Mouse (Mus musculus): ENCODE measurements around the gene Med1. TPM values are rescaled to one million over a fixed set of nuclear protein-coding genes. Genes with fewer than 3 reads are reported as not detected.
"Not testable (repeated sequence)": the region's sequence is repeated elsewhere in the genome, so short reads cannot be mapped to it uniquely, and the experiment has no call there.

Gene Med1
- polyA plus RNA-seq, 1 experiment from 2014 or later: 54.5 TPM

GRCm38 (mm10) chr11:98201791-98202640 is 8.9 kb upstream of the Med1 start:
- H3K36me3 ChIP-seq: no peaks in the 10 kb centered on the region
- H3K9me3 ChIP-seq: no peaks in the 10 kb centered on the region
- H3K27ac ChIP-seq: peak overlapping the region; percentile 100
- no peaks in the 10 kb centered on the region for H3K27me3 ChIP-seq (replicated peaks)
- H3K4me1 ChIP-seq: peaks cover 2% of the 10 kb centered on the region; the same call in 1 of the 2 replicates
- peak overlapping the region; percentile 64 for H3K4me2 ChIP-seq
- H3K4me3 ChIP-seq (replicated peaks): peak overlapping the region; percentile 97
- ATAC-seq (ENCODE audit: insufficient read depth, low FRiP score, low read depth): no peak
- WGBS: 2% methylated on average over 27 of the region's 27 CpGs
- H3K9ac ChIP-seq: peak overlapping the region; percentile 23; the same call in 1 of the 2 replicates

GRCm38 (mm10) chr11:98190820-98191219 is 2.3 kb downstream of the Med1 start:
- ATAC-seq (ENCODE audit: insufficient read depth, low FRiP score, low read depth): no peak
- Histone ChIP-seq H3K4me3 (replicated peaks) (no peak overlapping the region), H3K9ac (no peak overlapping the region), H3K4me2 (no peak overlapping the region), H3K36me3 (peaks cover 8% of the 10 kb centered on the region; the same call in 1 of the 2 replicates), H3K27me3 (replicated peaks) (no peaks in the 10 kb centered on the region), H3K27ac (no peak overlapping the region), H3K9me3 (no peaks in the 10 kb centered on the region), H3K4me1 (peaks cover 7% of the 10 kb centered on the region)
- WGBS: 85% methylated on average over 5 of the region's 5 CpGs

GRCm38 (mm10) chr11:98187640-98188395 is 5.3 kb downstream of the Med1 start:
- ATAC-seq (ENCODE audit: insufficient read depth, low FRiP score, low read depth): no peak
- no peaks in the 10 kb centered on the region for H3K9me3 ChIP-seq
- H3K4me3 ChIP-seq (replicated peaks): no peak overlapping the region
- H3K27ac ChIP-seq: no peak overlapping the region
- no peak overlapping the region for H3K9ac ChIP-seq
- H3K36me3 ChIP-seq: peaks cover 23% of the 10 kb centered on the region
- H3K4me2 ChIP-seq: no peak overlapping the region
- H3K27me3 ChIP-seq (replicated peaks): no peaks in the 10 kb centered on the region
- H3K4me1 ChIP-seq: peaks cover 7% of the 10 kb centered on the region
- WGBS: 94% methylated on average over 9 of the region's 9 CpGs

GRCm38 (mm10) chr11:98182149-98182548 is 10.9 kb downstream of the Med1 start:
- not testable (repeated sequence) for H3K4me2 ChIP-seq; H3K9ac ChIP-seq; H3K27me3 ChIP-seq (replicated peaks); H3K27ac ChIP-seq; H3K4me1 ChIP-seq; ATAC-seq (ENCODE audit: insufficient read depth, low FRiP score, low read depth); H3K4me3 ChIP-seq (replicated peaks); H3K9me3 ChIP-seq
- WGBS: 88% methylated on average over 3 of the region's 3 CpGs
- H3K36me3 ChIP-seq: peaks cover 38% of the 10 kb centered on the region

- no peak for ATAC-seq (ENCODE audit: insufficient read depth, low FRiP score, low read depth)
- WGBS: 74% methylated on average over 1 of the region's 1 CpGs
These were observed 24.7 kb downstream of the Med1 start for GRCm38 (mm10) chr11:98168400-98168799.

GRCm38 (mm10) chr11:98155094-98155493 is 38.0 kb downstream of the Med1 start:
- WGBS: 60% methylated on average over 6 of the region's 6 CpGs
- Histone ChIP-seq H3K4me3 (replicated peaks) (no peak overlapping the region), H3K4me2 (no peak overlapping the region), H3K36me3 (peaks cover 37% of the 10 kb centered on the region), H3K4me1 (no peaks in the 10 kb centered on the region), H3K9ac (no peak overlapping the region), H3K27ac (no peak overlapping the region), H3K9me3 (no peaks in the 10 kb centered on the region), H3K27me3 (replicated peaks) (no peaks in the 10 kb centered on the region)
- no peak for ATAC-seq (ENCODE audit: insufficient read depth, low FRiP score, low read depth)

More at GRCm38 (mm10) chr11:98168400-98168799, 24.7 kb downstream of the Med1 start:
- Histone ChIP-seq H3K4me2 (no peak overlapping the region), H3K4me1 (no peaks in the 10 kb centered on the region), H3K9ac (no peak overlapping the region), H3K27ac (no peak overlapping the region), H3K4me3 (replicated peaks) (no peak overlapping the region), H3K36me3 (peaks cover 45% of the 10 kb centered on the region), H3K9me3 (no peaks in the 10 kb centered on the region), H3K27me3 (replicated peaks) (no peaks in the 10 kb centered on the region)

GRCm38 (mm10) chr11:98150625-98151156 is 42.4 kb downstream of the Med1 start:
- H3K9me3 ChIP-seq: no peaks in the 10 kb centered on the region
- peak overlapping the region; percentile 82 for H3K4me2 ChIP-seq
- H3K4me3 ChIP-seq (replicated peaks): peak overlapping the region; percentile 72
- WGBS: 6% methylated on average over 10 of the region's 10 CpGs
- no peak overlapping the region for H3K9ac ChIP-seq
- peaks cover 6% of the 10 kb centered on the region; the same call in 1 of the 2 replicates for H3K36me3 ChIP-seq
- H3K27ac ChIP-seq: no peak overlapping the region
- peaks cover 5% of the 10 kb centered on the region; the same call in 1 of the 2 replicates for H3K4me1 ChIP-seq
- ATAC-seq (ENCODE audit: insufficient read depth, low FRiP score, low read depth): no peak
- no peaks in the 10 kb centered on the region for H3K27me3 ChIP-seq (replicated peaks)

GRCm38 (mm10) chr11:98149786-98150624 is 43.1 kb downstream of the Med1 start, which contains the start of gene Fbxl20:
Gene Fbxl20 (minus strand): TSS chr11:98150403.
- peak; percentile 88 for ATAC-seq (ENCODE audit: insufficient read depth, low FRiP score, low read depth)
- under 1% methylated on average over 49 of the region's 65 CpGs for WGBS
- Histone ChIP-seq H3K9me3 (no peaks in the 10 kb centered on the region), H3K4me1 (peaks cover 5% of the 10 kb centered on the region; the same call in 1 of the 2 replicates), H3K36me3 (no peaks in the 10 kb centered on the region), H3K9ac (peak within 1 kb of the TSS; percentile 90), H3K4me3 (replicated peaks) (peak within 1 kb of the TSS; percentile 72), H3K27me3 (replicated peaks) (no peaks in the 10 kb centered on the region), H3K27ac (peak within 1 kb of the TSS; percentile 96), H3K4me2 (peak within 1 kb of the TSS; percentile 82)

GRCm38 (mm10) chr11:98149304-98149750 is 43.8 kb downstream of the Med1 start:
- H3K4me1 ChIP-seq: peaks cover 5% of the 10 kb centered on the region; the same call in 1 of the 2 replicates
- peak overlapping the region; percentile 82 for H3K4me2 ChIP-seq
- ATAC-seq (ENCODE audit: insufficient read depth, low FRiP score, low read depth): peak; percentile 88
- peaks cover 4% of the 10 kb centered on the region; the same call in 1 of the 2 replicates for H3K36me3 ChIP-seq
- whole genome bisulfite sequencing: under 1% methylated on average over 48 of the region's 57 CpGs
- H3K27me3 ChIP-seq (replicated peaks): no peaks in the 10 kb centered on the region
- H3K4me3 ChIP-seq (replicated peaks): peak overlapping the region; percentile 72
- H3K27ac ChIP-seq: peak overlapping the region; percentile 96
- peak overlapping the region; percentile 90 for H3K9ac ChIP-seq
- H3K9me3 ChIP-seq: no peaks in the 10 kb centered on the region

- Histone ChIP-seq H3K36me3 (peaks cover 4% of the 10 kb centered on the region; the same call in 1 of the 2 replicates), H3K9ac (peak overlapping the region; percentile 90), H3K4me3 (replicated peaks) (peak overlapping the region; percentile 72), H3K27me3 (replicated peaks) (no peaks in the 10 kb centered on the region), H3K4me1 (peaks cover 5% of the 10 kb centered on the region; the same call in 1 of the 2 replicates), H3K9me3 (no peaks in the 10 kb centered on the region), H3K27ac (peak overlapping the region; percentile 96), H3K4me2 (peak overlapping the region; percentile 82)
- WGBS: 2% methylated on average over 31 of the region's 45 CpGs
- ATAC-seq (ENCODE audit: insufficient read depth, low FRiP score, low read depth): no peak
These were observed 44.4 kb downstream of the Med1 start for GRCm38 (mm10) chr11:98148551-98149301.

Data from stomach, embryonic 15.5 days (tissue).